Mouse (Mus musculus): ENCODE results near the gene Axl. TPM values are rescaled to one million over a fixed set of nuclear protein-coding genes. Genes with fewer than 3 reads are reported as not detected.
A peak's percentile ranks its signal among the peaks of the same experiment; 100 is the strongest.
"Not testable (repeated sequence)": the region's sequence is repeated elsewhere in the genome, so short reads cannot be mapped to it uniquely, and the experiment has no call there.

Axl gene
- polyA plus RNA-seq, 1 experiment from 2014 or later, result 61.8 TPM

DNA sequence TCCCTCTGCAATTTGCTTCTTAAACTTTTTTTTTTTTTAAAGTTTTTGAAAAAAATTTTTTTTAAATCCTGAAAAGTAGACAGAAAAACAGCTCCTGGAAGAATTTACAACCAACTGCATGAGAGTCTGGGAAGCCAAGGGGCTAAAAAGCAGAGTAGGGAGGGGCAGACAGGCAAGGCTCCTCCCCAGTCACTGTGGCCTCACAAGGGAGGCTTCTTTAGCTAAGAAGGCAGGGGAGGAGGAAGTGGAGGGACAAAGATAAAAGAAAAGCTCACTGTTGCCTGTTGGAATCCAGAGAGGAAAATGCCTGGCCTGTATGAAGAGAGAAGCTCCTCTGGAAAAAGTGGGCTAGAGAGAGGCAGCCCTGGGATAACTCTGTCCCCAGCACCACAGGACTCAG is 66.7 kb downstream of the Axl start:
- ATAC-seq (ENCODE audit: insufficient number of reproducible peaks, low FRiP score); H3K9ac ChIP-seq; H3K27me3 ChIP-seq (replicated peaks); H3K4me2 ChIP-seq; H3K4me3 ChIP-seq; H3K9me3 ChIP-seq (replicated peaks): not testable (repeated sequence)
- peaks cover 64% of the 10 kb centered on the region for H3K36me3 ChIP-seq
- peaks cover 14% of the 10 kb centered on the region for H3K4me1 ChIP-seq (replicated peaks)
- H3K27ac ChIP-seq (ENCODE audit: poor library complexity, severe bottlenecking), result peak overlapping the region; percentile 48; the same call in 1 of the 2 replicates

- WGBS, result 88% methylated on average over 5 of the region's 5 CpGs
- Histone ChIP-seq H3K4me2 (no peak overlapping the region), H3K9me3 (replicated peaks) (no peaks in the 10 kb centered on the region), H3K36me3 (peaks cover 61% of the 10 kb centered on the region), H3K4me3 (no peak overlapping the region), H3K4me1 (replicated peaks) (peaks cover 14% of the 10 kb centered on the region), H3K27ac (ENCODE audit: poor library complexity, severe bottlenecking) (no peak overlapping the region), H3K27me3 (replicated peaks) (no peaks in the 10 kb centered on the region), H3K9ac (no peak overlapping the region)
- ATAC-seq (ENCODE audit: insufficient number of reproducible peaks, low FRiP score), result no peak
Observed at GRCm38 (mm10) chr7:25720760-25721159, 67.7 kb downstream of the Axl start.

DNA sequence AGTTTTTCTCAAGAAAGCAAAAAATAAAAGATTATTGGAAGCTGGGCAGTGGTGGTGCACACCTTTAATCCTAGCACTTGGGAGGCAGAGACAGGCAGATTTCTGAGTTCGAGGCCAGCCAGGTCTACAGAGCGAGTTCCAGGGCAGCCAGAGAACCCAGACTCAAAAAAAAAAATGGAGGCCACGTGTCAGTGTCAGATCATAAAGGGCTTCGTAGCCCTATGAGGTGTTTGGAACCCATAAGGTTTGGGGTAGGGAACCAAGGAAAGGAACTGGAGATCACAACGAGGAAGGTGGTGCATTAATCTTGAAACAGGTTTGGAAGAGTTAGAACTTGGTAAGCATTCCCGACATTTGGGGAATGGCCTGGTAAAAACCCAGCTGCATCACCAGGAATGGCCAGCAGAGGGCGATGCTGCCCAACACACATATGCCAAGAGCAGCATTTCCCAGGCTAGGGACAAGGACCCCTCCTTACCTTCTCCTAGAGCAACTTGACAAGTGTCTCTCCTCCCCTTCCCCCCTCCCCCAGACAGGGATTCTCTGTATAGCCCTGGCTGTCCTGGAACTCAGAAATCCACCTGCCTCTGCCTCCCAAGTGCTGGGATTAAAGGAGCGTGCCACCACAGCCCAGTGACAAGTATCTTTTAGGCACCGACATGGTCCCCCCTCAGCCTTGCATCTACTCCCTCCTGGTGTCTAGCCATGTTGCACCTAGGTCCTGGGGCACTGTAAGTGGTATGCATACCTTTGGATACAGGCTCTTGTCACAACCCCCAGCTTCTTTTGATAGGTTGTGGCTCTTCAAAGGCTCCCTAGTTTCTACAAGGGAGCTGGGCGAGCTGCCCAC is 68.5 kb downstream of the Axl start:
- Histone ChIP-seq H3K9ac (no peak overlapping the region), H3K4me3 (no peak overlapping the region), H3K9me3 (replicated peaks) (no peaks in the 10 kb centered on the region), H3K27ac (ENCODE audit: poor library complexity, severe bottlenecking) (no peak overlapping the region), H3K36me3 (peaks cover 61% of the 10 kb centered on the region), H3K4me1 (replicated peaks) (peaks cover 14% of the 10 kb centered on the region), H3K27me3 (replicated peaks) (no peaks in the 10 kb centered on the region), H3K4me2 (no peak overlapping the region)
- 0 out of 2 replicates have a peak, but pooled peaks have one; percentile 20 for ATAC-seq (ENCODE audit: insufficient number of reproducible peaks, low FRiP score)
- 57% methylated on average over 10 of the region's 10 CpGs for WGBS

- H3K27me3 ChIP-seq (replicated peaks), result no peaks in the 10 kb centered on the region
- peak within 1 kb of the TSS; percentile 80 for H3K9ac ChIP-seq
- 3% methylated on average over 32 of the region's 32 CpGs for WGBS
- peaks cover 61% of the 10 kb centered on the region for H3K36me3 ChIP-seq
- H3K27ac ChIP-seq (ENCODE audit: poor library complexity, severe bottlenecking), result peak within 1 kb of the TSS; percentile 58
- H3K9me3 ChIP-seq (replicated peaks), result no peaks in the 10 kb centered on the region
- peaks cover 14% of the 10 kb centered on the region for H3K4me1 ChIP-seq (replicated peaks)
- H3K4me2 ChIP-seq, result peak within 1 kb of the TSS; percentile 93
- peak; percentile 83 for ATAC-seq (ENCODE audit: insufficient number of reproducible peaks, low FRiP score)
- peak within 1 kb of the TSS; percentile 61 for H3K4me3 ChIP-seq
Observed at GRCm38 (mm10) chr7:25718788-25719417, 69.6 kb downstream of the Axl start, which contains the start of gene Ccdc97. Ccdc97 (minus strand) TSS chr7:25719088.

- Histone ChIP-seq H3K9ac (no peak overlapping the region), H3K27me3 (replicated peaks) (no peaks in the 10 kb centered on the region), H3K4me1 (replicated peaks) (peaks cover 17% of the 10 kb centered on the region), H3K4me2 (peak overlapping the region; percentile 93; the same call in 1 of the 2 replicates), H3K36me3 (peaks cover 61% of the 10 kb centered on the region), H3K9me3 (replicated peaks) (no peaks in the 10 kb centered on the region), H3K4me3 (peak overlapping the region; percentile 61; the same call in 1 of the 2 replicates), H3K27ac (ENCODE audit: poor library complexity, severe bottlenecking) (no peak overlapping the region)
- no peak for ATAC-seq (ENCODE audit: insufficient number of reproducible peaks, low FRiP score)
- WGBS, result 93% methylated on average over 3 of the region's 3 CpGs
Observed at GRCm38 (mm10) chr7:25717478-25717877, 71.0 kb downstream of the Axl start.

- no peaks in the 10 kb centered on the region for H3K27me3 ChIP-seq (replicated peaks)
- no peak overlapping the region for H3K4me3 ChIP-seq
- no peaks in the 10 kb centered on the region for H3K9me3 ChIP-seq (replicated peaks)
- H3K27ac ChIP-seq (ENCODE audit: poor library complexity, severe bottlenecking), result no peak overlapping the region
- H3K4me1 ChIP-seq (replicated peaks), result peaks cover 34% of the 10 kb centered on the region
- H3K4me2 ChIP-seq, result no peak overlapping the region
- WGBS, result 93% methylated on average over 22 of the region's 22 CpGs
- no peak for ATAC-seq (ENCODE audit: insufficient number of reproducible peaks, low FRiP score)
- H3K9ac ChIP-seq, result no peak overlapping the region
- H3K36me3 ChIP-seq, result peaks cover 50% of the 10 kb centered on the region
Observed at GRCm38 (mm10) chr7:25715731-25716271, 72.7 kb downstream of the Axl start.

DNA sequence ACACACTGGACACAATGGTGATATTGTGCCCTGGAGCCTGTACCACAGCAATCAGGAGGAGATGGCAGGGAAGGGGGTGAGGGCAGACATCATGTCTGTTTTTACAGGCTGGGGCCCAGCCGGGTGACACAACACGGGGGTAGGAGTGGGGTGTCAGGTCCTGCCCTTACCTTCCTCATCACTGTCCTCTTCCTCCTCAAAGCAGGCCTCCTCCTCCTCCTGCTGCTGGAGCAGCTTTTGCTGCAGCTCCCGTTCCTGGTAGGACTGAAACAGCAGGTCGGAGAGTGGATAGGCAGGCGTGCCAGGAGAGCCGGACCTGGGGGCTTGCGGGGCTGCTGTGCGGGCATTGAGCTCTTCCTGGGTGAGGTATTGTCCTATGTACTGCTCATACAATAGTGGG is 73.9 kb downstream of the Axl start:
- no peak overlapping the region for H3K9ac ChIP-seq
- WGBS, result 87% methylated on average over 8 of the region's 8 CpGs
- H3K4me2 ChIP-seq, result no peak overlapping the region
- peaks cover 43% of the 10 kb centered on the region for H3K36me3 ChIP-seq
- H3K27me3 ChIP-seq (replicated peaks), result no peaks in the 10 kb centered on the region
- H3K9me3 ChIP-seq (replicated peaks), result no peaks in the 10 kb centered on the region
- peaks cover 46% of the 10 kb centered on the region for H3K4me1 ChIP-seq (replicated peaks)
- no peak overlapping the region for H3K27ac ChIP-seq (ENCODE audit: poor library complexity, severe bottlenecking)
- no peak for ATAC-seq (ENCODE audit: insufficient number of reproducible peaks, low FRiP score)
- no peak overlapping the region for H3K4me3 ChIP-seq

DNA sequence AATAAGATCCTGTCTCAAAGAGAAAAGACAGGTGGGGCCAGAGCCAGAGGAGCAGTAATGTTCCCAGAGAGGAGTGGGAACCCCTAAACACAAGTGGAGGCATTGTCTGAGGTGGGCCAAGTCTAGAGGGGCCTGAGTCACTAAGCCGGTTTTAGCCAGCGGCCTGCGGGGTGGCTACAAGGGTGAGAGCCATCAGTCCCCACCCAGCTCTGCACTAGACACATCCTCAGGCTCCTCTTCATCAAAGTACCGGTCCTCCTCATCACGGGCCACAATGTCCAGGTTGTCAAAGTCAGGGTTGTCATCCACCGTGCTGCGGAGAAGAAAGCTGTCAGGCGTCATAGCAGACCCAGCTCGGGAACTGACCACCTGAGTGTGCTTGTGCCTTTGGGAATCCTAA is 75.7 kb downstream of the Axl start:
- H3K9ac ChIP-seq, result no peak overlapping the region
- peak overlapping the region; percentile 79 for H3K27ac ChIP-seq (ENCODE audit: poor library complexity, severe bottlenecking)

GRCm38 (mm10) chr7:25711731-25712197 is 76.7 kb downstream of the Axl start:
- peaks cover 48% of the 10 kb centered on the region for H3K4me1 ChIP-seq (replicated peaks)
- H3K27ac ChIP-seq (ENCODE audit: poor library complexity, severe bottlenecking), result peak overlapping the region; percentile 79
- H3K9me3 ChIP-seq (replicated peaks), result no peaks in the 10 kb centered on the region
- no peaks in the 10 kb centered on the region for H3K27me3 ChIP-seq (replicated peaks)
- peak; percentile 67 for ATAC-seq (ENCODE audit: insufficient number of reproducible peaks, low FRiP score)
- peak overlapping the region; percentile 4; the same call in 1 of the 2 replicates for H3K4me2 ChIP-seq
- peaks cover 43% of the 10 kb centered on the region for H3K36me3 ChIP-seq
- 4% methylated on average over 7 of the region's 7 CpGs for WGBS
- no peak overlapping the region for H3K4me3 ChIP-seq
- peak overlapping the region; percentile 48; the same call in 1 of the 2 replicates for H3K9ac ChIP-seq

More for the DNA sequence above, 75.7 kb downstream of the Axl start:
- ATAC-seq (ENCODE audit: insufficient number of reproducible peaks, low FRiP score), result no peak
- Histone ChIP-seq H3K4me3 (no peak overlapping the region), H3K9me3 (replicated peaks) (no peaks in the 10 kb centered on the region), H3K4me1 (replicated peaks) (peaks cover 42% of the 10 kb centered on the region), H3K36me3 (peaks cover 43% of the 10 kb centered on the region), H3K27me3 (replicated peaks) (no peaks in the 10 kb centered on the region), H3K4me2 (no peak overlapping the region)
- WGBS, result 84% methylated on average over 9 of the region's 9 CpGs

DNA sequence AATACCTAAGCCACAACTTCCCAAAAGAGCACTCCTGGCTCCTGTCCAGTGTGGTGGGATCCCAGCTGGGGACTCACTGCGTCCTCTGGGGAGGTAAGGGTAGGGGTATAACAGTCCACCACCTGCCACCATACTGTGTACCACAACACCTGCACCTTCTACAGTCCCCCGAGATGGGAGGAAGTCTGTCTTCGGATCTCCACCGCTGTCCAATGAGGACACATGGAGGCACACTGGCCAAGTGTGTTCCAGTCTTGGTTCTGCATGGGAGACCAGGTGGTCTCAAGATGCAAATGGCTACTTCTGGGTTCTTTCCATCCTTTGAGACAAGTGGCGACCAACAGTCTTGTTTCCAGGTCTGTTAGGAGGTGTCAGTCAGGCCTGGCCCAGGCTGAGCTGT is 77.3 kb downstream of the Axl start:
- no peak for ATAC-seq (ENCODE audit: insufficient number of reproducible peaks, low FRiP score)
- Histone ChIP-seq H3K4me1 (replicated peaks) (peaks cover 54% of the 10 kb centered on the region), H3K4me3 (no peak overlapping the region), H3K27ac (ENCODE audit: poor library complexity, severe bottlenecking) (peak overlapping the region; percentile 79), H3K9ac (no peak overlapping the region), H3K27me3 (replicated peaks) (no peaks in the 10 kb centered on the region), H3K36me3 (peaks cover 40% of the 10 kb centered on the region), H3K4me2 (no peak overlapping the region), H3K9me3 (replicated peaks) (no peaks in the 10 kb centered on the region)
- WGBS, result 52% methylated on average over 5 of the region's 5 CpGs

GRCm38 (mm10) chr7:25710519-25711130 is 77.9 kb downstream of the Axl start:
- Histone ChIP-seq H3K36me3 (peaks cover 34% of the 10 kb centered on the region), H3K27me3 (replicated peaks) (no peaks in the 10 kb centered on the region), H3K9ac (peak overlapping the region; percentile 66), H3K9me3 (replicated peaks) (no peaks in the 10 kb centered on the region), H3K4me1 (replicated peaks) (peaks cover 60% of the 10 kb centered on the region), H3K4me3 (peak overlapping the region; percentile 21), H3K27ac (ENCODE audit: poor library complexity, severe bottlenecking) (peak overlapping the region; percentile 79), H3K4me2 (peak overlapping the region; percentile 60)
- ATAC-seq (ENCODE audit: insufficient number of reproducible peaks, low FRiP score), result peak; percentile 40
- 3% methylated on average over 6 of the region's 7 CpGs for WGBS
